Mouse (Mus musculus): ENCODE measurements around the gene Med13l.

The Med13l gene

GRCm38 (mm10) chr5:118776396-118776795 lies 215.9 kb downstream of the Med13l start:
- in situ Hi-C loops (cut with MboI, MseI) = no loop called here

GRCm38 (mm10) chr5:118781598-118781997 lies 221.1 kb downstream of the Med13l start:
- in situ Hi-C loops (cut with MboI, MseI) = loop anchor here (5.0 kb wide), 1 partner anchor 931 kb away; no protein-coding TSS in a partner anchor

GRCm38 (mm10) chr5:118782139-118782538 lies 221.7 kb downstream of the Med13l start:
- in situ Hi-C loops (cut with MboI, MseI) = loop anchor here (5.0 kb wide), 1 partner anchor 930 kb away; no protein-coding TSS in a partner anchor

- in situ Hi-C loops (cut with MboI, MseI) = no loop called here
Observed at GRCm38 (mm10) chr5:118789226-118789625, 228.7 kb downstream of the Med13l start.

- in situ Hi-C loops (cut with MboI, MseI) = no loop called here
Observed at GRCm38 (mm10) chr5:118789776-118790175, 229.3 kb downstream of the Med13l start.

GRCm38 (mm10) chr5:118797811-118798210 lies 237.3 kb downstream of the Med13l start:
- in situ Hi-C loops (cut with MboI, MseI) = no loop called here

- in situ Hi-C loops (cut with MboI, MseI) = no loop called here
Observed at GRCm38 (mm10) chr5:118801592-118801991, 241.1 kb downstream of the Med13l start.

- in situ Hi-C loops (cut with MboI, MseI) = no loop called here
Observed at GRCm38 (mm10) chr5:118802036-118802435, 241.6 kb downstream of the Med13l start.

- in situ Hi-C loops (cut with MboI, MseI) = no loop called here
Observed at GRCm38 (mm10) chr5:118808946-118809345, 248.5 kb downstream of the Med13l start.

GRCm38 (mm10) chr5:118809588-118809987 lies 249.1 kb downstream of the Med13l start:
- in situ Hi-C loops (cut with MboI, MseI) = no loop called here

GRCm38 (mm10) chr5:118811690-118812089 lies 251.2 kb downstream of the Med13l start:
- in situ Hi-C loops (cut with MboI, MseI) = loop anchor here (10.0 kb wide), 1 partner anchor 1377 kb away; no protein-coding TSS in a partner anchor

GRCm38 (mm10) chr5:118812421-118812820 lies 251.9 kb downstream of the Med13l start:
- in situ Hi-C loops (cut with MboI, MseI) = loop anchor here (10.0 kb wide), 1 partner anchor 1378 kb away; no protein-coding TSS in a partner anchor

- in situ Hi-C loops (cut with MboI, MseI) = loop anchor here (10.0 kb wide), 1 partner anchor 1378 kb away; no protein-coding TSS in a partner anchor
Observed at GRCm38 (mm10) chr5:118812947-118813401, 252.5 kb downstream of the Med13l start.

GRCm38 (mm10) chr5:118814052-118814451 lies 253.6 kb downstream of the Med13l start:
- in situ Hi-C loops (cut with MboI, MseI) = loop anchor here (10.0 kb wide), 1 partner anchor 1379 kb away; no protein-coding TSS in a partner anchor
